Mouse (Mus musculus) cerebellum, postnatal 25 days (tissue): ENCODE measurements around the gene Zfp3.
A peak's percentile ranks its signal among the peaks of the same experiment; 100 is the strongest.

ENCODE experiments used
- DNase-seq, 2 experiments: peaks; one replicate each; pipeline ENCODE4 v3.0.0; 2021; ENCODE audit warnings: mixed read lengths in 2 of 2

The Zfp3 gene

DNA sequence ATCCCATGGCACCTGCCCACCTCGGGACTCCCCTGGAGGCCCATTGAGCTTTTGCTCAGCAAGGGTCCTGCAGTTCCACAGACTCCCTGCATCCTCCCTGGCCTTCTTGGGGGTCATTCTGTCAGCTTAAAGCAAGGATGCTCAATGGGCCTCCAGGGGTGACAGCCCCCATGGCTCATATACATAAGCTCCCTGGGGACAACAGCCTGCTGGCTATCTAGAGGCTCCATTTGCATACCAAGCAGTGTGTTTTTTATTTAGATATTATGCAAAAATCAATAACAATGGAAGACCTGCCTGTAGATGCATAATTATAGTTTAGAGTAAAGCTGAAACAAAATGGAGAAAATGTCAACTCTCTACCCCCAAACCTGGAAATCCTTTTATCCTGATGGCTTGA is 45.0 kb downstream of the Zfp3 start:
- DNase-seq = no peak

DNA sequence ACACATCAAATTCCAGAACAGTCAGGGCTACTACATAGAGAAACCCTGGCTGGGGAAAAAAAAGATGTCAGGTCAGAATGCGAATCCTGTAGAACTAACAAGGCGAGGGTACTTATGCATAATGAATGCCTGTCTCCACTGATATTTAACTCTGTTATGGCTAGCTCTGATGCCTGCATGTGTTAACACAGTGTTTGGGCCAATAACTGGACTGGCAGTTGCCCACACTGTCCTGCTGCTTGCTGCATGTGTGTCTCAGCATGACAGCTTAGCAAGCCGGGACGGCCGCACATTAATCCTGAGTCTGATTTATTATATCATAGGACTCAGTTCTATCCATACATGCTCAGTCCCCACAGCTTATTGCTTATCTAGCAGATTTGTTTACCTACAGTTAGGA is 47.0 kb downstream of the Zfp3 start:
- peak in 1 of 2 experiments; percentile 7 for DNase-seq

- DNase-seq = peak; percentile 56 to 67
Observed at GRCm38 (mm10) chr11:70811471-70812240, 47.6 kb downstream of the Zfp3 start.

DNA sequence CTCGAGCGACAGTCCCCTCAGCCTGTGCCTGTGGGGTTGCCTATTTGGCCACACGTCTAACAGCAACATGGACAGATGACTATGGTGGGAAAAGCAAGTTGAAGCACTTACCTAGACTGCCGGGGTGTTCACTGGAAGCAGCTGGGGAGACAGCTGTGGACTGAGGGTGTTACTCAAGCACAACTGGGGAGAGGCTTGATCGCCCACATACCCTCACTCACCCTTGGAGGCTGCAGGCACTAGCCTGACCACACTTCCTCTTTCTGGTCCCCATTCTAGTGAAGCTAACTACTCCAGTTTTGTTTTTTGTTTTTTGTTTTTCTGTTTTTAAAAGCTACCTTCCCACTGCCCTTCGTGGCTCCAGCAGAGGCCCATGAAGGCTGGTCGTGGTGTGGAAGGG is 48.4 kb downstream of the Zfp3 start, which contains the start of gene Scimp:
Gene Scimp, minus strand, starts transcription at position 222 of the 400 bp plus-strand sequence.
- no peak for DNase-seq

DNA sequence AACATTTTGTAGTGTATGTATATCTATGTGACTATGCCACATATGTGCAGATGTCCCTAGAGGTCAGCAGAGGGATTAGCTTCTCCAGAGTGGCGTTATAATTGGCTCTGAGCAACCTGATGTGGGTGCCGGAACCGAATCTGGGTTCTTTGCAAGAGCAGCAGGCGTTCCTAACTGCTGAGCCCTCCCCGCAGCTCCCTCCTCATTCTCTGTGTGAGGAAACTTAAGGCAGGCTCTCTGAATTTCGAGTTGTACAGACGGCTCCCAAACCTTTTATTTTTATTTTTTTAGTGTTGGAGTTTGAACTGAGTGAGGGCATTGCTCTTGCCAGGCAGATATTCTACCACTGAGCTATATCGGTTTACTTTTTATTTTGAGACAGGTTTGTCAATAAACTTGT is 51.1 kb downstream of the Zfp3 start:
- DNase-seq = no peak

GRCm38 (mm10) chr11:70815498-70816078 is 51.6 kb downstream of the Zfp3 start:
- peak; percentile 54 to 70 for DNase-seq

DNA sequence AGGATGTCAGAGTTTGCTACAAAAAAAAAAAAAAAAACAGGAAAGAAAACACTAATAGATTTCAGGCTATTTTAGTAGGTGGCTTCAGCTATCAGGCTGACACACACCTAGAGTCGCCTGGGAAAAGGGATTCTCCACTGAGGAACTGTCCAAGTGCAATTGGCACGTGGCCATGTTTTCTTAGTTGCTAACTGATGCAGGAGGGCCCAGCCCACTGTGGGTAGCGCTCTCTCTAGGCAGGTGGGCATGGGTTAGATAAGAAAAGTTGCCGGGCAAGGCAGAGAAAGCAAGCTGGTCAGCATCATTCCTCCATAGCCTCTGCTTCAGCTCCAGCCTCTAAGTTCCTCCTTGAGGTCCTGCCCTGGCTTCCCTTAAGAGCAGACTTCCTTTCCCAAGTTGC is 52.8 kb downstream of the Zfp3 start:
- peak in 1 of 2 experiments; percentile 20 for DNase-seq

- no peak for DNase-seq
Observed at GRCm38 (mm10) chr11:70820120-70820519, 56.1 kb downstream of the Zfp3 start.

GRCm38 (mm10) chr11:70821728-70822591 is 58.0 kb downstream of the Zfp3 start:
- peak; percentile 56 to 69 for DNase-seq
